Mouse (Mus musculus) left cerebral cortex, postnatal 14 days (tissue): ENCODE measurements at regions not wholly inside any gene's neighbourhood (a gene's known extent, or its start where the extent isn't known, plus 50 kb on each side); places are given as distances from the start of the nearest gene placed in this dataset.
A peak's percentile ranks its signal among the peaks of the same experiment; 100 is the strongest.

ENCODE experiments used
- DNase-seq, 2 experiments: peaks; one replicate each; pipeline ENCODE4 v3.0.0; 2021 to 2022; ENCODE audit warnings: low spot score in 2 of 2, mixed read lengths in 1 of 2
- intact Hi-C: fragments of 180-260 bp; cut with DNase I; formaldehyde crosslinking; loops from one replicate; pipeline ENCODE4 v1.15.1; 2025

DNA sequence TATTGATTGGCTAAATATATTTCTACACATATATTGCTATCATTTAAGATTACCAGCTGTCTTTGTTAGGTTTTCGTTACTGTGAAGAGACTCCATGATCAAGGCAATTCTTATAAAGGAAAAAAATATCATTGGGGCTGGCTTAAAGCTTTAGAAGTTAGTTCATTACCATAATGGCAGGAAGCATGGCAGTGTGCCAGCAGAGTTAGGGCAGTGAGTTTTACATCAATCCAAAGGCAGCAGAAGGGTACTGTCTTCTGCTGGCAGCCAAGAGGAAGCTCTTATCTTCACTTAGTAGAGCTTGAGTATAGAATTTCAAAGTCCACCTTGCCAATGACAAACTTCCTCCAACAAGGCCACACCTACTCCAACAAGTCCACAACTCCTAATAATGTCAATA lies 1744.6 kb upstream of the Adgrl3 start:
- intact Hi-C loops: no loop called here
- DNase-seq: no peak

DNA sequence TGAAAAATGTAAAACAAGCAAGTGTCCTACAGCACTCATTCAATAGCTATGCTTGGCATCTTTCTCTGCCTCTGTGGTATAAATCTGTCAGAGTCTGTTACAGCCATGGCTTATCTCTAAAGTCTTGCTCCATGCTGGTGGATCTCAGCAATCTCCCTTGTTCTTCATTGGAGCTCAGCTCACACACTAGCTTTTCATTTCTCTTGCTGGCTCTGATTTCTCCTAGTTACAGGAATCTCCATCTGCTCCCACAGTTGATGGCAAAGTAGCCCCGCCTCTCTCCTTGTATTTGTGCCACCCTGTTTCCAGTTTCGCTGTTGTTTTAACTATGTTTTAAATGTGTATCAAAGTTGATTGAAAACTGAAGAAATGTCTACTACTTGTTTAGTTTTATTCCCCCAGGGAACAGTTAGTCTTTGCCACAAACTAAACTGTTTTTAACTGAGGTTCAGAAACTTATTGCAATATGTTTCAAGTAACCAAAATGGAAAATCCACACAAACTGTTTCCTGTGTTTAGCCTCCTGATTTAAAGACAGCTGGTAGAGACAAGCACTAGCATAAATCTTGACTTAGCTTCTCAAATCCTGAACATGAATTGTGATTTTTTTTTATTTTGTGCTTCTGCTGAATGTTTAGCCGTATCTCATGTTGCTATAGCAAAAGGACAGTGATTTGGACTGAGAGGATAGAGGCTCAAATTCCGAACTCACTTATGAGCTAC lies 1719.8 kb upstream of the Adgrl3 start:
- intact Hi-C loops: no loop called here
- peak in 1 of 2 experiments; percentile 2 for DNase-seq

DNA sequence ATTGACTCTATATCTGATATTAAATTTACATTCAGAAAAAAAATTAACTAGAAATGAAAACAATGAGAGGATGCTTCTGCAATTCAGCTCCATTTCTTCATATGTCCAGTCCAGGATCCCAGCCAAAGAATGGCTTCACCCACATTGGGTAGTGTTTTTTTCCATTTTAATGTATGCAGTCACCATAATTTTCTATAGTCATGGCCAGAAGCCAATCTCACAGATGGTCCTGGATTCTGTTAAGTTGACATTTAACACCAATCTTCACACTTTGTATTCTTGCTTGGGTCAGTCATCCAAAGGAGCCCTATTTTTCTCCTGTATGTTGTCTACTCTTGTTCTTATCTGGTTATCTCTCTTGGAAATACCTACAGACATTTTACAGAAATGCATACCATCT lies 1713.8 kb upstream of the Adgrl3 start:
- intact Hi-C loops: no loop called here
- no peak for DNase-seq
